Mouse (Mus musculus) layer of hippocampus, adult 9-11 months (tissue): ENCODE results near the gene Pias1.

Source experiments
- DNase-seq: peaks from one replicate; pipeline ENCODE4 v3.0.0; 2022

The Pias1 gene

GRCm38 (mm10) chr9:62851571-62851970, 136.2 kb downstream of the Pias1 start:
- no peak for DNase-seq

DNA sequence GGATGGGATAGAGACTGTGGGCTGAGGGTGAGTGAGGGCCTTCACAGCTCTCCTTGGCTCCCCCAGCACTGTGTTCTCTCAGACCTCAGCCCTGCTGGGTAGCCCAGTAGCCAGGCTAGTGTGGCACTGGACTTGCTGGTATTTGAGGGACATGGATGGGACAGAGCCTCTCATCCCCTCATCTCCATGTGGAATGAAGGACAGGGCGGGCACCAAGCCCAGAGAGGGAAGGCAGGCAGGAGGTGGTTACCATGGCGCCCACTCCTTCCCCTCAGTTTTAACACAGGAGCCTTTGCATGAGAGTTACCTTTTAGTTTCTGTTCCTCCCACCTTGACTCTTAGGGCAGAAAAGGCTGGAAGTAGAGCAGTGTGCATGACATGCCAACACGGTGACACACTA, 139.1 kb downstream of the Pias1 start:
- no peak for DNase-seq

DNA sequence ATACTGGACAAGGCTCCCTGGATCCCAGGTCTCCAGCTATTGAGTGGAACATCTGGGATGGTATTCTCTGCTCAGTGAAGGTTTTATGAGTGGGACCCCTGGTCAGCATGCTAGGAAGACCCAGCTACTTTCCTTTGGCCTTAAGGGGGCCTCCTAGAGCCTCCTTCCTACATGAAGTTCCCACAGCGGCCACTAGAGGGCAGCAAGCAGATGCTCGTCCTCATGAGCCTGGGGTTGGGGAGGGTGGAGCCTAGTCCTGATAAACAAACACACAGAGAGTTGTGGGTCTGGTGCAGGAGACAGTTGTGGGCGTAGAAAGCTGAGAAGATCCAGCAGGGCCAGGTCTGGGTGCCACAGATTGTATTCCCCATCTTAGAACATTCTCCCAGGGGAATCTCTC, 140.0 kb downstream of the Pias1 start:
- peak; percentile 79 for DNase-seq

DNA sequence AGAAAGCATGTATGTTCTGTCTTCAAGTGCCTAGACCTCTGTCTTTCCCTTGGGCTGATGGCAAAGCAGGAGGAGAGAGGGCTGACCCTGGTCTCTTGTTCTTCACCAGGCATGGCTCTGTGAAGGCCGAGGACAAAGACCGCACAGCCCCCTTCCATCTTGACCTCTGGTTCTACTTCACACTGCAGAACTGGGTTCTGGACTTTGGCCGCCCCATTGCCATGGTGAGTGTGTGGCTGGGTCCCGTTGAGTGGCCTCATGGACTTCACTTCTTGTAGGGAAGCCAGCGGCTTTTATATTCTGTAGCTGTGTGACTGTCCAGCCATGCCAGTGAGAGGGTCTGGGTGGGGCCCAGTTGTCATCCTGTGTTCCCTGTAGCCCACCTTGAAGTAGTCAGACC, 143.3 kb downstream of the Pias1 start:
- no peak for DNase-seq

DNA sequence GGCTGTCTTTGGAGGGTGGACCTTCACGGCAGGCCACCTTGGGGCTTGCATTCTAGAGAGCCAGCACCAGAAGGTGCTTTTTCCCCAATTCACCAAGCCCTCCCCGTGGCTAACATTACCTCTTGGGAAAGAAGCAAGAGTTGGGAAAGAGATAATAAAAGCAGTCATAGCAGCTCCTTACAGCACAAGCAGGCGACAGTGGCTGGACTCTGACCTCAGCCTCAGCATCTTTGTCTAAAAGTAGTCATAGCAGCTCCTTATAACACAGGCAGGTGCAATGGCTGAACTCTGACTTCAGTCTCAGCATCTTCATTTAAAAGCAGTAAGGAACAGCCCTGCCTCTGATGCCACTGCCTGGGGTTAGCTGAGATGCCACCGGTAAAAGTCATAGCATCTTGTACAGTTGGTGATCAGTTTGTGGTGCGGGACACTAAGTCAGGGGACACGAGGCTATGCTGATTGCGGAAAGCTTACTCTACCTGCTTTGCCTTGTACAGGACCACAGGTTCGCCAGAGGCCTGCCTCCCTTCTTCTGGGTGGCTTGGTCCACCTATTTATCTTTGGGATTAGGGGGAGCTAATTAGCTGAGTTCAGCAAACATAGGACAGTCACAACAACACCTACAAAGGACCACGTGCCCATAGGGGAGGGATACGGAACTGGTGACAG, 144.2 kb downstream of the Pias1 start:
- no peak for DNase-seq

- no peak for DNase-seq
These were observed 148.5 kb downstream of the Pias1 start for GRCm38 (mm10) chr9:62839172-62839770.

- peak; percentile 74 for DNase-seq
These were observed 149.1 kb downstream of the Pias1 start, which contains the start of gene Cln6 for GRCm38 (mm10) chr9:62838506-62839171. Cln6 (plus strand) TSS chr9:62838785.

- DNase-seq = no peak
These were observed 149.6 kb downstream of the Pias1 start for GRCm38 (mm10) chr9:62838146-62838505.

GRCm38 (mm10) chr9:62837611-62838010, 150.1 kb downstream of the Pias1 start:
- DNase-seq = no peak

DNA sequence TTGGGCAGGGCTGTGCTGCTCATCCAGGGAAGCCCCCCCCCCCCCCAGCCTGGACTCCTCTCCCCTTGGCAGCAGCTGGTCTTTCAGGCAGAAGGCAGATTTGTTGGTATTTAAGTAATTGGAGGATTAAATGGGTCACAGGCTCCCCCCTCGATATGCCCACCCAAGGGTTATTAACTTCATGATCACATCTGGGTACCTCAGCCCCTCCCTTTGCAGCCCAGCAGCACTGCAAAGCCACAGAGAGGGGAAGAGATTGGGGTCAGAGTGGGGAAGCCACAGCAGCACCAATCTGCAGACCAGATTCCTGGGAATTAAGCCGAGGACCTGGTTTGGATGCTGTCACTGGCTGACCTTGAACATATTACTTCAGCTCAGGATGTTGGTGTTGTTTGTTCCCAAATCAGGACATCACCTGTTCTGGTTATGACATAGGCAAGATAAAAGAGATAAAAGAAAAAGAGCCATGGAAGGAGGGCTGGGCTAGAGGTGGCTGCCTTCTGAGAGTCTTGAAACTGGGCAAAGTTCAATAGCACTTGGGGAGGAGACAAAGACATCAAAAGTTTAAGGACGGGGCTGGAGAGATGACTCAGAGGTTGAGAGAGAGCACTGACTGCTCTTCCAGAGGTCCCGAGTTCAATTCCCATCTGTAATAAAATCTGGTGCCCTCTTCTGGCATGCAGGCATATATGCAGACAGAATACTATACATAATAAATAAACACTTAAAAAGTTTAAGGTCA, 151.8 kb downstream of the Pias1 start:
- DNase-seq = no peak

GRCm38 (mm10) chr9:62834906-62835305, 152.8 kb downstream of the Pias1 start:
- DNase-seq = no peak

DNA sequence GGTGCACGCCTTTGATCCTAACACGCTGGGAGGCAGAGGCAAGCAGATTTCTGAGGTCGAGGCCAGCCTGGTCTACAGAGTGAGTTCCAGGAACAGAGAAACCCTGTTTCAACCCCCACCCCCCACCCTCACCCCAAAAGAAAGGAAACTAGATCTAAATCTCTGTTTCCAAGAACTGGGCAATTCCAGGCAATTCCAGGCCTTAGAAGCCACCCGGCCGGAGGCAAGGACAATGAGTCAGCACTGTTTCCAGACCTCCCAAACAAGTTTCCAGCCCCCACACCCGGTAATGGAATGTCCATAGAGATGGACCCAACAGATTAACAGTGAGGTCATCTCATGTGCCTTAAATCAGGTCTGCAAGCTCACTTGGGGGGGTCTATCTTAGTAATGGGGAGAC, 157.8 kb downstream of the Pias1 start:
- DNase-seq = no peak

DNA sequence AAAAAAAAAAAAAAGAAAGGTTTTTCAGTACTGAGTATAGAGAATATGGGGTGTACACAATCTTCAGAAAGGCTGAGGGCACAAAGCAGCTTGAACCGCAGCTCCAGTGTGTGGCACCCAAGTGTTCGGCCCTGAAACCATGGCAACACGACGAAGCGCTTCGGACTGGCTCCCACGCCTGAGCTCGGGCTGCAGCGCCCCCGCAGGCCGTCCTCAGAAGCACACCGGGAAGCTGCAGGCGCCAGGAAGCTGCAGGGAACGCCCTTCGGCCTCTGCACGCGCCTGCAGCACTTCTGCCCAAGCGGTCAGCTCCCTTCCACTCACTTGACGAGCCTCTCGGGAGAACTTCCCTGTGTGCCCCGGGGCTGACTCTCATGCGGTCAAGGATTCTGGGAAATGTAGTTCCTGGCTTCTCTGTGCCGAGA, 159.1 kb downstream of the Pias1 start:
- DNase-seq = peak; percentile 96
